Mouse (Mus musculus) intestine, embryonic 14.5 days (tissue): Measurements from ENCODE around the gene Prn. TPM values are rescaled to one million over a fixed set of nuclear protein-coding genes. Genes with fewer than 3 reads are reported as not detected.

Experiments
- ATAC-seq: fragments of 200-750 bp; cut with Nextera tagmentation; replicated peaks from 2 replicates; pipeline ENCODE4 v1.8.0; 2017; ENCODE audit warnings: low read depth, moderate number of reproducible peaks, moderate TSS enrichment, moderate library complexity; ENCODE audit not compliant: low FRiP score, low TSS enrichment
- DNase-seq: peaks from one replicate; pipeline ENCODE4 v3.0.0-alpha.2; 2018; ENCODE audit warnings: low spot score
- H3K27ac ChIP-seq: fragments of 300-500 bp; sonication (generic); 2 replicates; pipeline ENCODE4 v1.5.1; 2014; ENCODE audit warnings: low read depth, mild to moderate bottlenecking, control low read depth
- H3K27me3 ChIP-seq: fragments of 300-500 bp; sonication (generic); replicated peaks from 2 replicates; pipeline ENCODE4 v1.6.1; 2014; ENCODE audit warnings: low read length, control low read depth; ENCODE audit not compliant: control insufficient read depth, insufficient read depth
- H3K36me3 ChIP-seq: fragments of 300-500 bp; sonication (generic); 2 replicates; pipeline ENCODE4 v1.6.1; 2014; ENCODE audit warnings: low read length, control low read depth; ENCODE audit not compliant: control insufficient read depth, insufficient read depth
- H3K4me1 ChIP-seq: fragments of 300-500 bp; sonication (generic); replicated peaks from 2 replicates; pipeline ENCODE4 v1.6.1; 2014; ENCODE audit warnings: low read length, control low read depth, mixed read lengths; ENCODE audit not compliant: control insufficient read depth, insufficient read depth
- H3K4me2 ChIP-seq: fragments of 300-500 bp; sonication (generic); 2 replicates; pipeline ENCODE4 v1.6.1; 2014; ENCODE audit warnings: low read length
- H3K4me3 ChIP-seq: fragments of 300-500 bp; sonication (generic); 2 replicates; pipeline ENCODE4 v1.5.1; 2014; ENCODE audit warnings: low read depth, low read length, control low read depth, mixed read lengths
- H3K9ac ChIP-seq: fragments of 300-500 bp; sonication (generic); 2 replicates; pipeline ENCODE4 v1.6.1; 2014; ENCODE audit warnings: mild to moderate bottlenecking, low read length
- H3K9me3 ChIP-seq: fragments of 300-500 bp; sonication (generic); 2 replicates; pipeline ENCODE4 v1.6.1; 2016; ENCODE audit warnings: low read length, control low read depth; ENCODE audit not compliant: control insufficient read depth
- WGBS: fragments of 180-500 bp; shearing (Covaris S2); extraction: QIAGEN DNeasy Blood & Tissue Kit; methylation state at CpG from one replicate; pipeline ENCODE4 v1.1.7; 2014; 5-methylcytosine and 5-hydroxymethylcytosine counted together
- polyA plus RNA-seq: library from polyadenylated mRNA; unstranded; fragments of >200 nt; fragmentation: Nextera tagmentation; extraction: Ambion mirVana; gene quantifications from 2 replicates; pipeline ENCODE4 v1.2.1, GENCODE M21; 2014

Prn gene
- polyA plus RNA-seq, 1 experiment from 2014 or later: not detected

- WGBS: 60% methylated on average over 11 of the region's 11 CpGs
- H3K4me3 ChIP-seq: no peak overlapping the region
- no peak overlapping the region for H3K4me2 ChIP-seq
- H3K36me3 ChIP-seq: no peaks in the 10 kb centered on the region
- no peak overlapping the region for H3K27ac ChIP-seq
- H3K9me3 ChIP-seq: no peaks in the 10 kb centered on the region
- H3K9ac ChIP-seq: no peak overlapping the region
- DNase-seq: no peak
- peaks cover 33% of the 10 kb centered on the region for H3K27me3 ChIP-seq
- H3K4me1 ChIP-seq: 0 out of 2 replicates have a peak, but pooled peaks cover 8% of the 10 kb centered on the region
- no peak for ATAC-seq
These were observed 39.3 kb downstream of the Prn start for GRCm38 (mm10) chr2:131948916-131949639.

- ATAC-seq: 0 out of 2 replicates have a peak, but pooled peaks have one; percentile 45
- WGBS: 42% methylated on average over 9 of the region's 9 CpGs
These were observed 40.2 kb downstream of the Prn start for GRCm38 (mm10) chr2:131949767-131950597.

GRCm38 (mm10) chr2:131950598-131951095, 40.9 kb downstream of the Prn start, which contains the start of gene Prnd:
Gene Prnd, plus strand, starts transcription at chr2:131950861.
- Histone ChIP-seq H3K27me3 (peaks cover 43% of the 10 kb centered on the region), H3K36me3 (no peaks in the 10 kb centered on the region), H3K9me3 (no peaks in the 10 kb centered on the region), H3K4me1 (0 out of 2 replicates have a peak, but pooled peaks cover 8% of the 10 kb centered on the region), H3K4me2 (peak within 1 kb of the TSS; percentile 5; the same call in 1 of the 2 replicates), H3K27ac (no peak within 1 kb of the TSS), H3K4me3 (no peak within 1 kb of the TSS), H3K9ac (no peak within 1 kb of the TSS)
- WGBS: 9% methylated on average over 11 of the region's 11 CpGs
- DNase-seq (no peak), ATAC-seq (no peak)

More at GRCm38 (mm10) chr2:131949767-131950597, 40.2 kb downstream of the Prn start:
- no peak overlapping the region for H3K4me2 ChIP-seq
- peak; percentile 72 for DNase-seq
- no peaks in the 10 kb centered on the region for H3K9me3 ChIP-seq
- no peaks in the 10 kb centered on the region for H3K36me3 ChIP-seq
- H3K27me3 ChIP-seq: peaks cover 42% of the 10 kb centered on the region
- H3K27ac ChIP-seq: no peak overlapping the region
- H3K4me1 ChIP-seq: 0 out of 2 replicates have a peak, but pooled peaks cover 8% of the 10 kb centered on the region
- H3K9ac ChIP-seq: no peak overlapping the region
- no peak overlapping the region for H3K4me3 ChIP-seq

- H3K4me3 ChIP-seq: peak overlapping the region; percentile 11; the same call in 1 of the 2 replicates
- peaks cover 43% of the 10 kb centered on the region for H3K27me3 ChIP-seq
- no peak for DNase-seq
- H3K9ac ChIP-seq: no peak overlapping the region
- no peak overlapping the region; the same call in 1 of the 2 replicates for H3K4me2 ChIP-seq
- H3K4me1 ChIP-seq: 0 out of 2 replicates have a peak, but pooled peaks cover 8% of the 10 kb centered on the region
- 51% methylated on average over 2 of the region's 2 CpGs for WGBS
- ATAC-seq: no peak
- no peaks in the 10 kb centered on the region for H3K9me3 ChIP-seq
- H3K36me3 ChIP-seq: no peaks in the 10 kb centered on the region
- H3K27ac ChIP-seq: no peak overlapping the region
These were observed 42.7 kb downstream of the Prn start for GRCm38 (mm10) chr2:131952456-131952855.

GRCm38 (mm10) chr2:131952961-131953538, 43.3 kb downstream of the Prn start:
- DNase-seq: peak; percentile 63
- Histone ChIP-seq H3K36me3 (no peaks in the 10 kb centered on the region), H3K9me3 (no peaks in the 10 kb centered on the region), H3K9ac (no peak overlapping the region), H3K4me2 (peak overlapping the region; percentile 37), H3K4me1 (0 out of 2 replicates have a peak, but pooled peaks cover 8% of the 10 kb centered on the region), H3K27ac (no peak overlapping the region), H3K27me3 (peaks cover 43% of the 10 kb centered on the region), H3K4me3 (peak overlapping the region; percentile 11)
- no peak for ATAC-seq
- 12% methylated on average over 29 of the region's 29 CpGs for WGBS

- no peak for DNase-seq
- Histone ChIP-seq H3K9ac (no peak overlapping the region), H3K27ac (no peak overlapping the region), H3K9me3 (no peaks in the 10 kb centered on the region), H3K27me3 (peaks cover 43% of the 10 kb centered on the region), H3K4me3 (no peak overlapping the region), H3K4me2 (peak overlapping the region; percentile 37), H3K36me3 (no peaks in the 10 kb centered on the region), H3K4me1 (0 out of 2 replicates have a peak, but pooled peaks cover 8% of the 10 kb centered on the region)
- 83% methylated on average over 4 of the region's 4 CpGs for WGBS
- no peak for ATAC-seq
These were observed 44.0 kb downstream of the Prn start for GRCm38 (mm10) chr2:131953711-131954110.

GRCm38 (mm10) chr2:131954835-131955234, 45.1 kb downstream of the Prn start:
- DNase-seq (no peak), ATAC-seq (no peak)
- no peak overlapping the region for H3K9ac ChIP-seq
- H3K4me1 ChIP-seq: 0 out of 2 replicates have a peak, but pooled peaks cover 5% of the 10 kb centered on the region
- H3K27me3 ChIP-seq: peaks cover 43% of the 10 kb centered on the region
- peak overlapping the region; percentile 30; the same call in 1 of the 2 replicates for H3K4me3 ChIP-seq
- H3K27ac ChIP-seq: no peak overlapping the region
- no peaks in the 10 kb centered on the region for H3K9me3 ChIP-seq
- H3K36me3 ChIP-seq: no peaks in the 10 kb centered on the region
- peak overlapping the region; percentile 65 for H3K4me2 ChIP-seq
- 43% methylated on average over 9 of the region's 9 CpGs for WGBS

- peaks cover 41% of the 10 kb centered on the region for H3K27me3 ChIP-seq
- peak; percentile 66 for DNase-seq
- H3K4me2 ChIP-seq: peak overlapping the region; percentile 65
- no peak overlapping the region for H3K9ac ChIP-seq
- ATAC-seq: 0 out of 2 replicates have a peak, but pooled peaks have one; percentile 15
- no peaks in the 10 kb centered on the region for H3K9me3 ChIP-seq
- WGBS: 4% methylated on average over 17 of the region's 17 CpGs
- H3K36me3 ChIP-seq: no peaks in the 10 kb centered on the region
- peak overlapping the region; percentile 30 for H3K4me3 ChIP-seq
- H3K27ac ChIP-seq: no peak overlapping the region
- 0 out of 2 replicates have a peak, but pooled peaks cover 5% of the 10 kb centered on the region for H3K4me1 ChIP-seq
These were observed 45.5 kb downstream of the Prn start for GRCm38 (mm10) chr2:131955264-131955663.
